Mouse (Mus musculus) cortical plate, adult 2 months (tissue): Measurements from ENCODE around the gene Ttc28.

ENCODE experiments used
- CTCF ChIP-seq: fragments of 200-500 bp; IDR thresholded peaks from 2 replicates; pipeline ENCODE4 v1.5.1; 2011; ENCODE audit warnings: mild to moderate bottlenecking, control low read depth, low read length; ENCODE audit not compliant: insufficient read depth; ENCODE audit errors: extremely low read depth
- POLR2A ChIP-seq: fragments of 200-500 bp; IDR thresholded peaks from 2 replicates; pipeline ENCODE4 v1.6.1; 2011; ENCODE audit warnings: mild to moderate bottlenecking, low read length, control low read depth; ENCODE audit not compliant: insufficient read depth; ENCODE audit errors: extremely low read depth

DNA sequence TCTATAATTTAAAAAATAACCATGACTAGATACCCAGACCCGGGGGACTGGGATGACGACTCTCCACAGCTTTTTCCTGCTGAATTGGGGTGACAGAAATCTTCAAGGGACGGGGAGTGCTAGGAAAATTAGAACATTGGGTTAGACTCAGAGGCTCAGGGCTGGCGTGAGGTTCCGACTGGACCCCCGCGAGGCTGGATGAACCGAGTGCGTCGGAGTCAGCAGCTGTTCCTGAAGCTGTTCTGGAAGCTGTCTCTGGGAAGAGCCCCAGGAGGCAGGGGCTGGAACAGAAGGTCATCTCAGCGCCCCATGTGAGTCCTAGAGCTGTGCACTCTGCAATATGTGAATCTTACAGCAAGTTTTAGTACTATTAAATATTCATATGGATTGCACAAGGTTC, 35.3 kb downstream of the Ttc28 start:
- no peak for TF ChIP-seq POLR2A
- no peak for TF ChIP-seq CTCF
